Mouse (Mus musculus) embryonic fibroblast, embryonic 13.5 days (primary cell): Measurements from ENCODE around the gene Plxna2.

Experiments
- CTCF ChIP-seq: IDR thresholded peaks from 2 replicates; pipeline ENCODE4 v1.5.1; 2011; ENCODE audit warnings: mild to moderate bottlenecking, control low read depth, low read length, moderate library complexity, borderline replicate concordance; ENCODE audit not compliant: insufficient read depth
- POLR2A ChIP-seq: IDR thresholded peaks from 2 replicates; pipeline ENCODE4 v1.6.1; 2011; ENCODE audit warnings: low read depth, mild to moderate bottlenecking, control low read depth, low read length, moderate library complexity

- no peak for TF ChIP-seq POLR2A
- peak; percentile 33; the same call in 1 of the 2 replicates for TF ChIP-seq CTCF
Measured at GRCm38 (mm10) chr1:194722329-194722728, 104.3 kb downstream of the Plxna2 start.
